Mouse (Mus musculus): Measurements from ENCODE around the gene Park7. TPM values are rescaled to one million over a fixed set of nuclear protein-coding genes. Genes with fewer than 3 reads are reported as not detected.

Gene Park7
- polyA plus RNA-seq, 1 experiment: 312 TPM

- Histone ChIP-seq H3K4me2 (ENCODE audit: low read depth) (no peak overlapping the region), H3K4me3 (no peak overlapping the region), H3K27me3 (ENCODE audit: control insufficient read depth, insufficient read depth, insufficient read length) (no peaks in the 10 kb centered on the region), H3K36me3 (ENCODE audit: control insufficient read depth, insufficient read depth) (peaks cover 40% of the 10 kb centered on the region), H3K79me2 (ENCODE audit: control insufficient read depth, insufficient read depth) (peaks cover 43% of the 10 kb centered on the region), H3ac (ENCODE audit: control insufficient read depth, insufficient read length) (no peak overlapping the region)
- TF ChIP-seq POLR2A (IDR thresholded peaks at IDR 0.05; ENCODE audit: insufficient read length, low read depth) (no peak), TCF12 (IDR thresholded peaks at IDR 0.05; ENCODE audit: insufficient read depth, poor library complexity, severe bottlenecking) (no peak), MYOG (IDR thresholded peaks at IDR 0.05; ENCODE audit: control insufficient read depth in 1 of 3, insufficient read depth in 1 of 3, insufficient read length in 2 of 3, low read depth in 2 of 3) (no peak), SRF (IDR thresholded peaks at IDR 0.05; ENCODE audit: control insufficient read depth, insufficient read length, low read depth) (no peak), MYOD1 (IDR thresholded peaks at IDR 0.05; ENCODE audit: control insufficient read depth in 1 of 3, insufficient read length in 2 of 3, low read depth in 2 of 3) (no peak), CEBPB (IDR thresholded peaks at IDR 0.05; ENCODE audit: insufficient read depth, poor library complexity, severe bottlenecking) (no peak), TCF3 (IDR thresholded peaks at IDR 0.05; ENCODE audit: insufficient read length, low read depth) (no peak), MAX (IDR thresholded peaks at IDR 0.05; ENCODE audit: low read depth) (no peak), E2F4 (IDR thresholded peaks at IDR 0.05; ENCODE audit: insufficient read depth) (no peak), REST (IDR thresholded peaks at IDR 0.05; ENCODE audit: insufficient read depth, insufficient read length) (no peak), USF1 (IDR thresholded peaks at IDR 0.05; ENCODE audit: low read depth) (no peak), POLR2AphosphoS2 (IDR thresholded peaks at IDR 0.05; ENCODE audit: insufficient read length, low read depth) (no peak)
These were observed 47.7 kb downstream of the Park7 start for GRCm38 (mm10) chr4:150866494-150866893.

- Histone ChIP-seq H3ac (ENCODE audit: control insufficient read depth, insufficient read length) (no peak overlapping the region), H3K79me2 (ENCODE audit: control insufficient read depth, insufficient read depth) (peaks cover 47% of the 10 kb centered on the region), H3K4me3 (no peak overlapping the region), H3K36me3 (ENCODE audit: control insufficient read depth, insufficient read depth) (peaks cover 40% of the 10 kb centered on the region), H3K27me3 (ENCODE audit: control insufficient read depth, insufficient read depth, insufficient read length) (no peaks in the 10 kb centered on the region), H3K4me2 (ENCODE audit: low read depth) (no peak overlapping the region)
- TF ChIP-seq REST (IDR thresholded peaks at IDR 0.05; ENCODE audit: insufficient read depth, insufficient read length): no peak
- TF ChIP-seq MAX (IDR thresholded peaks at IDR 0.05; ENCODE audit: low read depth): no peak
- TF ChIP-seq USF1 (IDR thresholded peaks at IDR 0.05; ENCODE audit: low read depth): no peak
- no peak for TF ChIP-seq POLR2AphosphoS2 (IDR thresholded peaks at IDR 0.05; ENCODE audit: insufficient read length, low read depth)
- TF ChIP-seq CEBPB (IDR thresholded peaks at IDR 0.05; ENCODE audit: insufficient read depth, poor library complexity, severe bottlenecking): no peak
- no peak for TF ChIP-seq POLR2A (IDR thresholded peaks at IDR 0.05; ENCODE audit: insufficient read length, low read depth)
- no peak for TF ChIP-seq SRF (IDR thresholded peaks at IDR 0.05; ENCODE audit: control insufficient read depth, insufficient read length, low read depth)
- TF ChIP-seq TCF12 (IDR thresholded peaks at IDR 0.05; ENCODE audit: insufficient read depth, poor library complexity, severe bottlenecking): no peak
- no peak for TF ChIP-seq MYOG (IDR thresholded peaks at IDR 0.05; ENCODE audit: control insufficient read depth in 1 of 3, insufficient read depth in 1 of 3, insufficient read length in 2 of 3, low read depth in 2 of 3)
- TF ChIP-seq TCF3 (IDR thresholded peaks at IDR 0.05; ENCODE audit: insufficient read length, low read depth): no peak
- TF ChIP-seq MYOD1 (IDR thresholded peaks at IDR 0.05; ENCODE audit: control insufficient read depth in 1 of 3, insufficient read length in 2 of 3, low read depth in 2 of 3): no peak
These were observed 48.2 kb downstream of the Park7 start for GRCm38 (mm10) chr4:150866069-150866468.

- Histone ChIP-seq H3K4me3 (no peak overlapping the region), H3K4me2 (ENCODE audit: low read depth) (no peak overlapping the region)
These were observed 48.9 kb downstream of the Park7 start for GRCm38 (mm10) chr4:150865371-150865770.

DNA sequence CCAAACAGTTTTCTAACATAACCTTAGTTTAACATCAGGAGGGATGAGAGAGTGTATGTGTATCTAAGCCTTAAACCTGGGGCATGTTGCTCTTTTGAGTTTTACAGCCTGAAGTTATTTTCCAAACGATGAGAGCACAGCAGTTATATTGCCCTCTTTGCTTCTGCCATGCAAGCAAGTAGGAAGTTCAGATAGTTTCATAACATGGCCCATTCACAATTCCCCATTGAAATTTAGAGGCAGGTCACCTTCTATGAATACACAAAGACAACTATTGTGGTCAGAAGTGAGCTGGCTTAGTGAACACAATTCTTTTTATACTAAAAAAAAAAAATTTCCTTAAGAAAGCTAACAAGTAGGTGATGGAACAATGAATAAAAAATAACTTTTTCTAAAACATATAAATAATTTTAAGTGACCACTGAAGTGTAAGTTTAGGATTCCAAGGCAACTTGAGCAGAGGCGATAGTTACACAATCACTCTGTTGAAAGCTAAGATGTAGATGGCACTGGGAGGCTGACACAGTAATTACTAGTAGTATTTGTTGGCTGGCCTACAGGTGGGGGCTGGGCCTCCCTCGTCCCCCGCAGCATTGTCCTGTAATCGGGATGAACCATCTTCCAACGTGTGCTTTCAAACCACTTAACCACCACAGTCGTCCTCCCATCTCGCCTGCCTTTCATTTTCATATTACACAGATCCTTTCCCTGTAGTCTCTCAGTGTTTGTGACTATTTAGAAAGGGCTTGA is 51.4 kb downstream of the Park7 start:
- Histone ChIP-seq H3K36me3 (ENCODE audit: control insufficient read depth, insufficient read depth) (peaks cover 29% of the 10 kb centered on the region), H3K4me2 (ENCODE audit: low read depth) (peak overlapping the region; percentile 36), H3K27me3 (ENCODE audit: control insufficient read depth, insufficient read depth, insufficient read length) (no peaks in the 10 kb centered on the region), H3K79me2 (ENCODE audit: control insufficient read depth, insufficient read depth) (peaks cover 80% of the 10 kb centered on the region), H3ac (ENCODE audit: control insufficient read depth, insufficient read length) (no peak overlapping the region), H3K4me3 (no peak overlapping the region)
- TF ChIP-seq USF1 (IDR thresholded peaks at IDR 0.05; ENCODE audit: low read depth) (no peak), MYOD1 (IDR thresholded peaks at IDR 0.05; ENCODE audit: control insufficient read depth in 1 of 3, insufficient read length in 2 of 3, low read depth in 2 of 3) (no peak), SRF (IDR thresholded peaks at IDR 0.05; ENCODE audit: control insufficient read depth, insufficient read length, low read depth) (no peak), POLR2AphosphoS2 (IDR thresholded peaks at IDR 0.05; ENCODE audit: insufficient read length, low read depth) (peak; percentile 17), CEBPB (IDR thresholded peaks at IDR 0.05; ENCODE audit: insufficient read depth, poor library complexity, severe bottlenecking) (no peak), E2F4 (IDR thresholded peaks at IDR 0.05; ENCODE audit: insufficient read depth) (no peak)

More at GRCm38 (mm10) chr4:150865371-150865770, 48.9 kb downstream of the Park7 start:
- no peak overlapping the region for H3ac ChIP-seq (ENCODE audit: control insufficient read depth, insufficient read length)
- no peak for TF ChIP-seq MAX (IDR thresholded peaks at IDR 0.05; ENCODE audit: low read depth)
- TF ChIP-seq REST (IDR thresholded peaks at IDR 0.05; ENCODE audit: insufficient read depth, insufficient read length): no peak
- TF ChIP-seq USF1 (IDR thresholded peaks at IDR 0.05; ENCODE audit: low read depth): no peak
- no peak for TF ChIP-seq MYOD1 (IDR thresholded peaks at IDR 0.05; ENCODE audit: control insufficient read depth in 1 of 3, insufficient read length in 2 of 3, low read depth in 2 of 3)
- no peak for TF ChIP-seq SRF (IDR thresholded peaks at IDR 0.05; ENCODE audit: control insufficient read depth, insufficient read length, low read depth)
- TF ChIP-seq E2F4 (IDR thresholded peaks at IDR 0.05; ENCODE audit: insufficient read depth): no peak
- no peak for TF ChIP-seq TCF3 (IDR thresholded peaks at IDR 0.05; ENCODE audit: insufficient read length, low read depth)
- TF ChIP-seq TCF12 (IDR thresholded peaks at IDR 0.05; ENCODE audit: insufficient read depth, poor library complexity, severe bottlenecking): no peak
- no peak for TF ChIP-seq POLR2AphosphoS2 (IDR thresholded peaks at IDR 0.05; ENCODE audit: insufficient read length, low read depth)
- TF ChIP-seq MYOG (IDR thresholded peaks at IDR 0.05; ENCODE audit: control insufficient read depth in 1 of 3, insufficient read depth in 1 of 3, insufficient read length in 2 of 3, low read depth in 2 of 3): no peak
- no peak for TF ChIP-seq CEBPB (IDR thresholded peaks at IDR 0.05; ENCODE audit: insufficient read depth, poor library complexity, severe bottlenecking)
- peaks cover 40% of the 10 kb centered on the region for H3K36me3 ChIP-seq (ENCODE audit: control insufficient read depth, insufficient read depth)
- no peaks in the 10 kb centered on the region for H3K27me3 ChIP-seq (ENCODE audit: control insufficient read depth, insufficient read depth, insufficient read length)
- H3K79me2 ChIP-seq (ENCODE audit: control insufficient read depth, insufficient read depth): peaks cover 54% of the 10 kb centered on the region
